Mouse (Mus musculus) testis, adult 2 months (tissue): ENCODE data around the gene Kynu. TPM values are rescaled to one million over a fixed set of nuclear protein-coding genes. Genes with fewer than 3 reads are reported as not detected.

ENCODE experiments used
- H3K27ac ChIP-seq: fragments of 200-500 bp; 2 replicates; pipeline ENCODE4 v1.5.1; 2012; ENCODE audit warnings: low read depth, low read length; ENCODE audit not compliant: control insufficient read depth, insufficient read depth
- H3K27me3 ChIP-seq: fragments of 200-500 bp; 2 replicates; pipeline ENCODE4 v1.6.1; 2012; ENCODE audit warnings: mild to moderate bottlenecking, low read length, moderate library complexity; ENCODE audit not compliant: control insufficient read depth, insufficient read depth
- H3K36me3 ChIP-seq: fragments of 200-500 bp; 2 replicates; pipeline ENCODE4 v1.6.1; 2012; ENCODE audit warnings: mild to moderate bottlenecking, low read length; ENCODE audit not compliant: control insufficient read depth, insufficient read depth
- H3K4me1 ChIP-seq: fragments of 200-500 bp; 2 replicates; pipeline ENCODE4 v1.6.1; 2012; ENCODE audit warnings: low read length; ENCODE audit not compliant: control insufficient read depth, insufficient read depth
- H3K4me3 ChIP-seq: fragments of 200-500 bp; 2 replicates; pipeline ENCODE4 v1.5.1; 2012; ENCODE audit warnings: low read depth, mild to moderate bottlenecking, low read length, moderate library complexity, mixed read lengths; ENCODE audit not compliant: control insufficient read depth
- CTCF ChIP-seq: fragments of 200-500 bp; IDR thresholded peaks from 2 replicates; pipeline ENCODE4 v1.5.1; 2012; ENCODE audit warnings: low read depth, mild to moderate bottlenecking, inconsistent platforms, low read length, moderate library complexity; ENCODE audit not compliant: control insufficient read depth, insufficient read depth, insufficient replicate concordance
- POLR2A ChIP-seq: fragments of 200-500 bp; IDR thresholded peaks from 2 replicates; pipeline ENCODE4 v1.6.1; 2012; ENCODE audit warnings: low read depth, mild to moderate bottlenecking, inconsistent platforms, low read length, moderate library complexity; ENCODE audit not compliant: control insufficient read depth
- polyA plus RNA-seq: library from polyadenylated mRNA; depleted of rRNA; stranded (reverse); fragments of >200 nt; gene quantifications from 2 replicates; pipeline ENCODE4 v1.2.3, GENCODE M21; 2012

Gene Kynu
- polyA plus RNA-seq, 1 experiment = not detected

- no peaks in the 10 kb centered on the region for H3K36me3 ChIP-seq
- no peaks in the 10 kb centered on the region for H3K4me1 ChIP-seq
- no peak overlapping the region for H3K27ac ChIP-seq
- H3K27me3 ChIP-seq = no peaks in the 10 kb centered on the region
- TF ChIP-seq POLR2A (no peak), CTCF (no peak)
- H3K4me3 ChIP-seq = no peak overlapping the region
Observed at GRCm38 (mm10) chr2:43554216-43554615, 913 bp upstream of the Kynu start.

GRCm38 (mm10) chr2:43555889-43556285, 758 bp downstream of the Kynu start:
- H3K36me3 ChIP-seq = no peaks in the 10 kb centered on the region
- no peaks in the 10 kb centered on the region for H3K4me1 ChIP-seq
- TF ChIP-seq CTCF = no peak
- no peak overlapping the region for H3K27ac ChIP-seq
- no peak overlapping the region for H3K4me3 ChIP-seq
- no peaks in the 10 kb centered on the region for H3K27me3 ChIP-seq

GRCm38 (mm10) chr2:43556985-43557384, 1.9 kb downstream of the Kynu start:
- TF ChIP-seq CTCF = no peak
- no peak for TF ChIP-seq POLR2A
- H3K4me1 ChIP-seq = no peaks in the 10 kb centered on the region

GRCm38 (mm10) chr2:43561209-43561608, 6.1 kb downstream of the Kynu start:
- TF ChIP-seq POLR2A (no peak), CTCF (no peak)
- no peak overlapping the region for H3K4me3 ChIP-seq
- H3K27me3 ChIP-seq = no peaks in the 10 kb centered on the region

More at GRCm38 (mm10) chr2:43556985-43557384, 1.9 kb downstream of the Kynu start:
- no peak overlapping the region for H3K4me3 ChIP-seq
- H3K27ac ChIP-seq = no peak overlapping the region
- no peaks in the 10 kb centered on the region for H3K27me3 ChIP-seq
- H3K36me3 ChIP-seq = no peaks in the 10 kb centered on the region

GRCm38 (mm10) chr2:43562779-43563178, 7.7 kb downstream of the Kynu start:
- no peaks in the 10 kb centered on the region for H3K36me3 ChIP-seq
- no peaks in the 10 kb centered on the region for H3K4me1 ChIP-seq
- H3K27me3 ChIP-seq = no peaks in the 10 kb centered on the region
- TF ChIP-seq POLR2A = no peak
- no peak overlapping the region for H3K27ac ChIP-seq
- no peak overlapping the region for H3K4me3 ChIP-seq

More at GRCm38 (mm10) chr2:43561209-43561608, 6.1 kb downstream of the Kynu start:
- H3K4me1 ChIP-seq = no peaks in the 10 kb centered on the region
- H3K36me3 ChIP-seq = no peaks in the 10 kb centered on the region
- no peak overlapping the region for H3K27ac ChIP-seq

- no peaks in the 10 kb centered on the region for H3K27me3 ChIP-seq
- no peak for TF ChIP-seq CTCF
- no peak for TF ChIP-seq POLR2A
- no peak overlapping the region for H3K27ac ChIP-seq
- no peaks in the 10 kb centered on the region for H3K4me1 ChIP-seq
- no peaks in the 10 kb centered on the region for H3K36me3 ChIP-seq
- no peak overlapping the region for H3K4me3 ChIP-seq
Observed at GRCm38 (mm10) chr2:43568406-43568805, 13.3 kb downstream of the Kynu start.

- no peaks in the 10 kb centered on the region for H3K27me3 ChIP-seq
- no peaks in the 10 kb centered on the region for H3K36me3 ChIP-seq
- no peak for TF ChIP-seq POLR2A
- TF ChIP-seq CTCF = no peak
- H3K4me1 ChIP-seq = no peaks in the 10 kb centered on the region
- H3K27ac ChIP-seq = no peak overlapping the region
- no peak overlapping the region for H3K4me3 ChIP-seq
Observed at GRCm38 (mm10) chr2:43573526-43573925, 18.4 kb downstream of the Kynu start.

GRCm38 (mm10) chr2:43583243-43583812, 28.2 kb downstream of the Kynu start:
- no peak for TF ChIP-seq CTCF
- no peak for TF ChIP-seq POLR2A
- H3K4me3 ChIP-seq = no peak overlapping the region
- no peak overlapping the region for H3K27ac ChIP-seq
- no peaks in the 10 kb centered on the region for H3K36me3 ChIP-seq
- H3K27me3 ChIP-seq = no peaks in the 10 kb centered on the region
- H3K4me1 ChIP-seq = no peaks in the 10 kb centered on the region
